Mouse (Mus musculus): ENCODE data around the gene Fam3b.

GRCm38 (mm10) chr16:97529241-97529640 is 14.6 kb upstream of the Fam3b start:
- TF ChIP-seq CTCF (IDR thresholded peaks at IDR 0.05; ENCODE audit: low read depth) = no peak
- no peak for TF ChIP-seq EP300 (IDR thresholded peaks at IDR 0.05; ENCODE audit: low read depth)
